Mouse (Mus musculus) midbrain, embryonic 12.5 days (tissue): ENCODE results near the gene Kcnrg. TPM values are rescaled to one million over a fixed set of nuclear protein-coding genes. Genes with fewer than 3 reads are reported as not detected.
A peak's percentile ranks its signal among the peaks of the same experiment; 100 is the strongest.
"Not testable (repeated sequence)": the region's sequence is repeated elsewhere in the genome, so short reads cannot be mapped to it uniquely, and the experiment has no call there.

Experiments
- ATAC-seq: fragments of 200-750 bp; cut with Nextera tagmentation; 2 replicates; pipeline ENCODE4 v1.8.0; 2017; ENCODE audit warnings: low read depth, moderate TSS enrichment, moderate library complexity; ENCODE audit not compliant: low FRiP score
- H3K27ac ChIP-seq: fragments of 300-500 bp; sonication (generic); replicated peaks from 2 replicates; pipeline ENCODE4 v1.5.1; 2016; ENCODE audit warnings: mild to moderate bottlenecking
- H3K27me3 ChIP-seq: fragments of 300-500 bp; sonication (generic); 2 replicates; pipeline ENCODE4 v1.6.1; 2016; ENCODE audit warnings: mild to moderate bottlenecking
- H3K36me3 ChIP-seq: fragments of 300-500 bp; sonication (generic); 2 replicates; pipeline ENCODE4 v1.6.1; 2016
- H3K4me1 ChIP-seq: fragments of 300-500 bp; sonication (generic); 2 replicates; pipeline ENCODE4 v1.6.1; 2016
- H3K4me2 ChIP-seq: fragments of 300-500 bp; sonication (generic); replicated peaks from 2 replicates; pipeline ENCODE4 v1.6.1; 2016; ENCODE audit warnings: mild to moderate bottlenecking, moderate library complexity
- H3K4me3 ChIP-seq: fragments of 300-500 bp; sonication (generic); 2 replicates; pipeline ENCODE4 v1.5.1; 2016; ENCODE audit warnings: mild to moderate bottlenecking
- H3K9ac ChIP-seq: fragments of 300-500 bp; sonication (generic); replicated peaks from 2 replicates; pipeline ENCODE4 v1.6.1; 2016; ENCODE audit warnings: mild to moderate bottlenecking, moderate library complexity
- H3K9me3 ChIP-seq: fragments of 300-500 bp; sonication (generic); 2 replicates; pipeline ENCODE4 v1.6.1; 2016; ENCODE audit warnings: mild to moderate bottlenecking
- WGBS: fragments of 180-500 bp; shearing (Covaris S2); methylation state at CpG from one replicate; pipeline ENCODE4 v1.1.7; 2016; 5-methylcytosine and 5-hydroxymethylcytosine counted together
- polyA plus RNA-seq: library from polyadenylated mRNA; unstranded; fragments of >200 nt; fragmentation: Nextera tagmentation; extraction: Ambion mirVana; gene quantifications from 2 replicates; pipeline ENCODE4 v1.2.1, GENCODE M21; 2016

The Kcnrg gene
- 2.3 and 2.4 TPM in 2 replicates for polyA plus RNA-seq

DNA sequence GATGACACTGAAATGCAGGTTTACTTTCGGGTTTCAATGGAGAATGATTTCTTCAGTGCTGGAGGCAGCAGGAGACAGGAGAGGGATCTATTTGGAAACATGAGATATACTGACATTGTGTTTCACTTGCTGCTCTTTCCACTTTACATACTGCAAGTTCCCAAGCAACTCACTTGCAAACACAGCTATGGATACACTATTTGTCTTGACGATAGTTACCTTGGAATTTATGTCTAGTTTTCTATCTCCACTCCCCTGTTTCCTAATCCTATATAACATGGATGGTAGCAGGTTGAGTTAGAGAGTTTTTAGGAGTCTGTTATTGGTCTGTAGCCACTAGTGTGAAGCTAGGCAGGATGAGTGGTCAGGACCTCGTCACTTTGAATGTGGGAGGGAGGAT lies at the start of gene Kcnrg:
Gene Kcnrg (plus strand): TSS at position 301 of the 400 bp plus-strand sequence.
- peaks cover 27% of the 10 kb centered on the region for H3K36me3 ChIP-seq

DNA sequence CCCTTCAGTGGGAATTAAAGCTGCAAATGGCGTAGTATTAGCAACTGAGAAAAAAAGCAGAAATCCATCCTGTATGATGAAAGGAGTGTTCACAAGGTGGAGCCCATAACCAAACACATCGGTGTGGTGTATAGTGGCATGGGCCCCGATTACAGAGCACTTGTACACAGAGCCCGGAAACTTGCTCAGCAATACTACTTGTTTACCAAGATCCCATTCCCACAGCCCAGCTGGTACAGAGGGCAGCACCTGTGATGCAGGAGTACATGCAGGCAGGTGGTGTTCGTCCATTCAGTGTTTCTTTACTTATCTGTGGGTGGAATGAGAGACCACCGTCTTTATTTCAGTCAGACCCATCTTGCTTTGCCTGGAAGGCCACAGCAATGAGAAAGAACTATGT lies 48.4 kb upstream of the Kcnrg start:
- H3K4me1 ChIP-seq: peaks cover 3% of the 10 kb centered on the region; the same call in 1 of the 2 replicates
- no peaks in the 10 kb centered on the region for H3K36me3 ChIP-seq
- no peaks in the 10 kb centered on the region for H3K9me3 ChIP-seq
- no peak overlapping the region for H3K9ac ChIP-seq
- ATAC-seq: no peak
- H3K4me2 ChIP-seq: no peak overlapping the region
- H3K27ac ChIP-seq: no peak overlapping the region
- H3K27me3 ChIP-seq: peaks cover 4% of the 10 kb centered on the region
- no peak overlapping the region for H3K4me3 ChIP-seq
- 94% methylated on average over 6 of the region's 6 CpGs for WGBS

More for the DNA sequence above, at the start of gene Kcnrg:
- no peak within 1 kb of the TSS for H3K4me3 ChIP-seq
- no peak within 1 kb of the TSS for H3K27ac ChIP-seq
- H3K4me1 ChIP-seq: peaks cover 5% of the 10 kb centered on the region; the same call in 1 of the 2 replicates
- no peak for ATAC-seq
- no peak within 1 kb of the TSS for H3K9ac ChIP-seq
- no peaks in the 10 kb centered on the region for H3K27me3 ChIP-seq
- no peaks in the 10 kb centered on the region for H3K9me3 ChIP-seq
- WGBS: 89% methylated on average over 3 of the region's 3 CpGs
- H3K4me2 ChIP-seq: no peak within 1 kb of the TSS

DNA sequence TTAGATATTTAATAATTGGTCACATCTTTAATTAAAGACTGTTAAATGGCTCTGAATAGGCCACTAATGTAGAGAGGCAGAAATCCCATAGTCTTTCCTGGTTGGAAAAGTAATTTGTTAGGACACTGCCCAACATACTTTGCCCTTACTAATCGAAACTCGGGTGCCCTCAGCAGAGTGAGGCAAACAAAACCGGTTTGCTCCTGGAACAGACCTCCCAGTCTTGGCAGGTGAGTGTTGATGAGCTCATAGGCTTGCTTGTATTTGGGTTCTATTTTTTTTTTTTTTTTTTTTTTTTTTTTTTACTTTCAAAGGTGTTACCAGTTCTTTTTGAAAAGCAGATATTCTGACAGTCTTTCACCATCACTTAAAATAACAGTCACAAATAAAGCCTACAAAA lies 47.4 kb upstream of the Kcnrg start:
- H3K27ac ChIP-seq: no peak overlapping the region
- H3K9me3 ChIP-seq: no peaks in the 10 kb centered on the region
- no peak overlapping the region for H3K4me2 ChIP-seq
- ATAC-seq: no peak
- H3K9ac ChIP-seq: no peak overlapping the region
- WGBS: 77% methylated on average over 3 of the region's 3 CpGs
- H3K36me3 ChIP-seq: no peaks in the 10 kb centered on the region
- H3K4me3 ChIP-seq: no peak overlapping the region
- peaks cover 4% of the 10 kb centered on the region for H3K27me3 ChIP-seq
- H3K4me1 ChIP-seq: peaks cover 3% of the 10 kb centered on the region; the same call in 1 of the 2 replicates

DNA sequence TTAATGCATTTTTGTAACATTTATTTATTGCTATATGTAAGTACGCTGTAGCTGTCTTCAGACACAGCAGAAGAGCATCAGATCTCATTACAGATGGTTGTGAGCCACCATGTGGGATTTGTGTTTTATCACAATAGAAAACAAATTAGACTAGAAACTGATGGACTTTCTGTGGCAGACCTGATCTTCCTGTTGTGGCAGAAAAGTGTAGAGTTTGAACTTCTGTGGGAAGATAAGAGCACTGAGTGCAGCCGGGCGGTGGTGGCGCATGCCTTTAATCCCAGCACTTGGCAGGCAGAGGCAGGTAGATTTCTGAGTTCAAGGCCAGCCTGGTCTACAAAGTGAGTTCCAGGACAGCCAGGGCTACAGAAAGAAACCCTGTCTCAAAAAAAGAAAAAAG lies 41.0 kb upstream of the Kcnrg start:
- not testable (repeated sequence) for H3K27me3 ChIP-seq, H3K36me3 ChIP-seq, H3K4me2 ChIP-seq, ATAC-seq, H3K4me1 ChIP-seq, H3K9me3 ChIP-seq, H3K27ac ChIP-seq, H3K9ac ChIP-seq, H3K4me3 ChIP-seq
- WGBS: 97% methylated on average over 4 of the region's 4 CpGs

DNA sequence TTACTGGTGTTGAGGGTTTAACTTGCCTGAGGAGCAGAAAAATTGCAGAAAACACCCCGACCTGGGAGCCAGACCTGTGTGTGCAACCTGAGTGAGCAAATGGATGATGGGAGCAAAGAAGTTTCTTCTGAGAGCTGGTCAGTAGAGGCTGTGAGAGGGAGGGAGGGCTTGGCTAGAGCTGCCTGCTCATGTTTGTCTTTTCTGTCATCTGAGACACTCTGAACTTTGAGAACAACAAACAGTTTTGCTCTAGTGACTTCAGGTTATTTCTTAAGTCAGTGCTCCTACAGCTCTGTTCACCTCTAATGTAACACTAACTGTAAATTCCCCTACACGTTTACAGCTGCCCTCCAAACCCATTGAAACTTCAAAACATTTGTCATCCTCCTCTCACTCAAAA lies 37.9 kb upstream of the Kcnrg start:
- Histone ChIP-seq H3K4me3 (no peak overlapping the region), H3K9ac (no peak overlapping the region), H3K27ac (no peak overlapping the region), H3K27me3 (no peaks in the 10 kb centered on the region), H3K4me1 (no peaks in the 10 kb centered on the region), H3K9me3 (no peaks in the 10 kb centered on the region), H3K36me3 (no peaks in the 10 kb centered on the region), H3K4me2 (no peak overlapping the region)
- no peak for ATAC-seq
- WGBS: 71% methylated on average over 2 of the region's 2 CpGs

DNA sequence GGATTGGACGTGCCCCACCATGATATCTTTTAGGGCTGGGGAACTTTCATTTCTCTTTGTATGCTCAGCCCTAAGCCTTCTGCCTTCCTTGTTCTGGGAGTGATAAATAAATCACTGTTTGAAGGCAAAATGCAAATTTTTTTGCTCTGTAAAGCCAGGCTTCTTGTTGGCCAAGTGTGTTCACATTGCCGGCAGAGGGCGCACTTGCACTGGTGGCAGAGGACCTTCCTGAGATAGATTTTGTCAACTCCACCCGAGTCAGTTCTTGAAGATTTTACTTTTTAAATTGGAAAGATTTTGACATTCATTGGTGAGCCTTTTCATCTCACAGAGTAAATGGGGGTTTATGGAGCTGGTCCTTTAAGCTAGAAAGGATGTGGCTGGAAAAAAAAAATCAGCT lies 35.9 kb upstream of the Kcnrg start:
- no peak overlapping the region for H3K27ac ChIP-seq
- no peak overlapping the region for H3K4me3 ChIP-seq
- H3K9ac ChIP-seq: no peak overlapping the region
- H3K4me2 ChIP-seq: no peak overlapping the region
- WGBS: 15% methylated on average over 4 of the region's 4 CpGs
- no peaks in the 10 kb centered on the region for H3K36me3 ChIP-seq
- no peaks in the 10 kb centered on the region for H3K4me1 ChIP-seq
- ATAC-seq: no peak
- no peaks in the 10 kb centered on the region for H3K9me3 ChIP-seq
- H3K27me3 ChIP-seq: no peaks in the 10 kb centered on the region

DNA sequence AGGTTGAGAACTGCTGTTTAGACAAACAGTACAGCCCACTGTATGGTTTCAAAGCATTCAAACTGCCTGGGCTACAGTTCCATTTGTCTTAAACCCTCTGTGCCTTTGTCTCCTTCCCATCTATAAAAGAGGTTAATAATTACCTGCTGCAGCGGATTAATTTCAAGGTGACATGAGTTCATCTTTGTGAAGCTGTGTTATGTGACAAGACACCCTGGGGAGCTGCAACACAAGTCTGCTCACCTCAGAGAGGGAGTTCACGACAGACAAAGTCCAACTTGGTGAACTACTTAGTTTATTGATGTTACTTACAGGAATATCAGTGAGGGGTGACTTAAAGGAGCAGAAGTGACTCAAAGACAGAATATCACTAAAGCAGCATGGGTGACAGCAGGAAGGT lies 35.1 kb upstream of the Kcnrg start:
- H3K27me3 ChIP-seq: no peaks in the 10 kb centered on the region
- H3K9ac ChIP-seq: no peak overlapping the region
- no peak overlapping the region for H3K27ac ChIP-seq
- H3K4me1 ChIP-seq: no peaks in the 10 kb centered on the region
- H3K4me3 ChIP-seq: no peak overlapping the region
- 68% methylated on average over 2 of the region's 2 CpGs for WGBS
- ATAC-seq: no peak
- H3K36me3 ChIP-seq: no peaks in the 10 kb centered on the region
- H3K9me3 ChIP-seq: no peaks in the 10 kb centered on the region
- H3K4me2 ChIP-seq: no peak overlapping the region

DNA sequence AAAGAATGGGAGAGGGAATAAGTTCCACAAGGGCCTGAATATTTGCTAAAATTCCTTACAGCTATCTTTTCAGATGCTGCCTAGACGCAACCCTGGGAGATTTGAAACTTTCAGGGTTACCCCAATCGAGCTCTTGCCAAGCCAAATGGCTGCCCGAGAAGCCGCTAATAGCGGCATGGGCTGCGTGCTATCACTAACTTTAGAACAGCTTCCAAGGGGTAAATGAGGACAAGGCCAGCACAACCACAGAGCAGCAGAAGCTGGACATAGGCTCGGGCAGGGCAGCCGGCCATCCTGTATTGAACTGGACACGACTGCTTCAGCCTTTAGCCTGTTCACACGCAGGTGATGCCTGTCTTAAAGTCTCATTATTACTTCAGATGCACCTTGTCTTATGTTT lies 32.2 kb upstream of the Kcnrg start:
- H3K9ac ChIP-seq: no peak overlapping the region
- no peak overlapping the region for H3K27ac ChIP-seq
- no peaks in the 10 kb centered on the region for H3K4me1 ChIP-seq
- H3K4me2 ChIP-seq: no peak overlapping the region
- no peaks in the 10 kb centered on the region for H3K9me3 ChIP-seq
- no peak overlapping the region for H3K4me3 ChIP-seq
- no peak for ATAC-seq
- WGBS: 88% methylated on average over 10 of the region's 10 CpGs
- no peaks in the 10 kb centered on the region for H3K36me3 ChIP-seq
- no peaks in the 10 kb centered on the region for H3K27me3 ChIP-seq

DNA sequence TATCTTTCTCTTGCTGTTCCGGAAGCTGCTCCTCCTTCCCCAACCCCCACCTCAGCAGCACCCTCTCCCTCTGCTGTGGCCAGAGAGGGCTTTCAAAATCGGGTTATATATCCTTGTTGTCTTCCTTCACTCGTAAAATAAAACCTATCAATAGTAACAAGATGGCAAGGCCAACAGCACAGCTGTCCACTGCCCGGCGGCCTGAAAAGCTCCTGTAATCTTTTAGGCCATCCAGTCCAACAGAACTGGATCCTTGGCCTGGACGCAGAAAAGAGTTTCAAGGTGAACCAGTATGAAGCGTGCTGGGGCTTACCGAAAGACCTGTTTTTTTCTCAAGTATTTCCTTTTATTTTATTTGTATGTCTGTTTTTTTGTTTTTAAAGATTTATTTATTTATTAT lies 31.3 kb upstream of the Kcnrg start:
- H3K9ac ChIP-seq: no peak overlapping the region
- 87% methylated on average over 8 of the region's 8 CpGs for WGBS
- H3K27ac ChIP-seq: no peak overlapping the region
- H3K36me3 ChIP-seq: no peaks in the 10 kb centered on the region
- H3K27me3 ChIP-seq: no peaks in the 10 kb centered on the region
- no peaks in the 10 kb centered on the region for H3K4me1 ChIP-seq
- H3K4me3 ChIP-seq: no peak overlapping the region
- H3K4me2 ChIP-seq: no peak overlapping the region
- H3K9me3 ChIP-seq: no peaks in the 10 kb centered on the region
- no peak for ATAC-seq

DNA sequence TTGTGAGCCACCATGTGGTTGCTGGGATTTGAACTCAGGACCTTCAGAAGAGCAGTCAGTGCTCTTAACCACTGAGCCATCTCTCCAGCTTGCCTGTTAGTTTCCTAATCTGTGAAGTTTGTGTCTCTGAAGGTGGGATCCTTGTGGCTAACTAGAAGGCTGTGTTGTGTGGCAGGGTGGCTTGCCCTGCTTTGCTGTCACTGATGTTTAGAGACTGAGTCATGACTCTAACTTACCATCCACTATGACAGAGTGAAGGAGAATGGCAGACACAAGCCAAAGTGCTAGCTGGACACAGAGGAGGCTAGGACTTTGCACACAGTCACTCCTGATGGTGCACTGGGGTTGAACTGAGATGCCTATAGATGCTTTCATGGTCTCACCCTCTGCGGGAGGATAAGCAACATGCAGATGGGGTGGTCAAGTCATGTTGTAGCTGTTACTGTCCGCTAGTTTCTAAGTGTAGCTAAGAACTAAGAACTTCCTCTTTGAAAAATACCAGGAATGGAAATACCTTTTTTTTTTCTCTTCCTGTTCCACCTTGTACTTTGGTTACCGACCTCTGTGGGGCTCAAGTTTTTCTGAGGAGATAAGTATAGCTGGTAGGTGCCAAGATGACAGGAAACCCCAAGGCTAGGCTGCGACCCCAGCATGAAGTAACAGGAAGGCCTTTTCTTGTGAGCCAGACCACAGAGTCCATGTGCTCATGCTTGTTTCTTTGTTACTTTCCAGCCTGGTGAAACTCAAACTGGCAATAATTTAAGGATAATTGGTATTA lies 17.8 kb upstream of the Kcnrg start:
- 85% methylated on average over 4 of the region's 4 CpGs for WGBS
- ATAC-seq: no peak
- H3K27me3 ChIP-seq: no peaks in the 10 kb centered on the region
- H3K36me3 ChIP-seq: no peaks in the 10 kb centered on the region
- H3K9ac ChIP-seq: no peak overlapping the region
- no peaks in the 10 kb centered on the region for H3K4me1 ChIP-seq
- no peak overlapping the region for H3K4me2 ChIP-seq
- H3K4me3 ChIP-seq: no peak overlapping the region
- H3K9me3 ChIP-seq: no peaks in the 10 kb centered on the region
- H3K27ac ChIP-seq: no peak overlapping the region

DNA sequence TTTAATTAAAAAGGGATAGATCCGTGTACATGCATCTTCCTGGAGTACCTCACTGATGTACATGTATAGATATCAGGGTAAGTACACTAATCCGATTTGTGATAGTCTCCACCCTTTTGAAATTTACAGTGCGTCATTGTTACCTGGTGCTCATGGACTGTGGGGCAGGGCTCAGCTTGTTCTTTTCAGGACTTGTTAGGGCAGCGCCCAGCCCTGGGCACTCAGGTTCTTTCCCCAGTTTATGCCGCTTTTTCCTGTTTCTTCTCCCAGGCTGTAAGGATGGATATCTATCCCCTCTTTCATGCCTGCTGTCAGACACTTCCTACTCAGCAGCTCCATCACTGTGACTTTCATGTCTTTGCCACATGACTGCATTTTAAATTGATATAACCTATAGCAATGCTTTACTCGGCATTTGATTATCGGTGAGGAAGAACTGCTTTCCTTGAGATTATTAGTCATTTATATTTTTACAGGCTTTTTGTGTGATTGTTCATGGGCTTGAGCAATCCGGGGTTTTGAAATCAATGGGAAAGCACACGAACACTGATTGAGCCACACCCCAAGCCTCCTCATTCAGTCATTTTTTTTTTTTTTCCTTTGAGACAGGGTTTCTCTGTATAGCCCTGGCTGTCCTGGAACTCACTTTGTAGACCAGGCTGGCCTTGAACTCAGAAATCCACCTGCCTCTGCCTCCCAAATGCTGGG lies 10.4 kb upstream of the Kcnrg start:
- no peaks in the 10 kb centered on the region for H3K36me3 ChIP-seq
- no peaks in the 10 kb centered on the region; the same call in 1 of the 2 replicates for H3K27me3 ChIP-seq
- peaks cover 15% of the 10 kb centered on the region for H3K4me1 ChIP-seq
- no peak overlapping the region for H3K4me2 ChIP-seq
- no peaks in the 10 kb centered on the region for H3K9me3 ChIP-seq
- H3K27ac ChIP-seq: no peak overlapping the region
- H3K4me3 ChIP-seq: no peak overlapping the region
- H3K9ac ChIP-seq: no peak overlapping the region
- 93% methylated on average over 9 of the region's 9 CpGs for WGBS
- ATAC-seq: no peak

DNA sequence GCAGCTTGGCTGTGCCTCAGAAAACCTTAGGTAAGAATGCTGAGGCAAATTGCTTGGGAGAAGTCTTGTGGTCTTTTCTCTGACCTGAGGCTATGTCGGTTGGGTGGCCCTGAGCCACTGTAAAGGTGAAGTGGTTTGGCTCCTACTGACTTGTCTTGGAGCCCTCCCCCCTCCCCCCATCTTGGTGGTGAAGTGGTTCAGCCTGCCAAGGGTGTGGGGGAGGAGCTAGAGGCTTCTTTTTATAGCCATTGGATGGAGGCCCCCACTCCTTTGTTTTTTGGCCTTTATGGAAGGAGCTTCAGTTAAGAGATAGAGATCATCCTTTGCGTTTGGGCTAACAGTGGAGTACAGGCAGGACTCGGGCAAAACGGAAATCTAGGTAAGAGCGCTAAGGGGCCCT lies 9.3 kb upstream of the Kcnrg start, which contains the start of gene Trim13:
Gene Trim13 (plus strand): TSS at position 280 of the 400 bp plus-strand sequence.
- Histone ChIP-seq H3K36me3 (no peaks in the 10 kb centered on the region), H3K9ac (no peak within 1 kb of the TSS), H3K4me3 (peak within 1 kb of the TSS; percentile 81), H3K9me3 (no peaks in the 10 kb centered on the region), H3K4me1 (peaks cover 15% of the 10 kb centered on the region), H3K4me2 (peak within 1 kb of the TSS; percentile 60), H3K27ac (no peak within 1 kb of the TSS), H3K27me3 (no peaks in the 10 kb centered on the region; the same call in 1 of the 2 replicates)
- ATAC-seq: no peak
- 51% methylated on average over 5 of the region's 5 CpGs for WGBS
